Mouse (Mus musculus) liver, embryonic 14.5 days (tissue): Measurements from ENCODE around the gene Get4.

Experiments
- CTCF ChIP-seq: IDR thresholded peaks from 2 replicates; pipeline ENCODE4 v1.5.1; 2016; ENCODE audit warnings: antibody characterized with exemption, low read depth, control low read depth
- EP300 ChIP-seq: IDR thresholded peaks from 2 replicates; pipeline ENCODE4 v1.6.1; 2016; ENCODE audit warnings: antibody characterized with exemption, low read depth

GRCm38 (mm10) chr5:139227236-139227635 lies 24.9 kb upstream of the Get4 start:
- TF ChIP-seq CTCF (no peak), EP300 (no peak)
